Mouse (Mus musculus) megakaryocyte, embryonic 14.5 days (primary cell): Measurements from ENCODE around the gene Olfr553.

Source experiments
- FLI1 ChIP-seq: IDR thresholded peaks from 2 replicates; pipeline ENCODE4 v1.6.1; 2012; ENCODE audit warnings: low read length, inconsistent platforms, mixed read lengths
- GATA1 ChIP-seq: IDR thresholded peaks from 3 replicates; pipeline ENCODE4 v1.6.1; 2012; ENCODE audit warnings: mixed read lengths, low read length, inconsistent platforms, borderline replicate concordance

DNA sequence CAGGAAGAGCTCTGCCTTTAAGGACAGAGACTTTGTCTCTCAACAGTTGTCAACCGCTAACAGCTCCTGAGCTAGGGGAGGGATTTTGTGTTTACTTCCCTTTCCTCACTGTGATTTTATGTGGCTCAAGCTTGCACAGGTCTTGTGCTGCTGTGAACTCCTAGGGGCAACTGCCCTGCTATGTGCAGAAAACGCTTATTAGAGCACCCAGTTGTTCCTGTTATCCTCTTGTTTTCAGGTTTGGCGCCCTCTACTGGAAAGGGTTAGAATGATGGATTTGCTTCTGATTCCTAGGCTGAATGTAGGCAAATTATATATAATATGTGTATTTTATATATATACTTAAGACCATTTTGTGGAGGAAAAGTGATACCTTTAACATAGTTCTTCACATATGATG, 18.6 kb upstream of the Olfr553 start:
- TF ChIP-seq GATA1 = no peak
- no peak for TF ChIP-seq FLI1
